Mouse (Mus musculus) ovary, adult 18-20 months (tissue): Measurements from ENCODE around the gene Mybpc3.

Source experiments
- DNase-seq: peaks from one replicate; pipeline ENCODE4 v3.0.0; 2022; ENCODE audit warnings: low spot score, mixed read lengths

Mybpc3 gene

DNA sequence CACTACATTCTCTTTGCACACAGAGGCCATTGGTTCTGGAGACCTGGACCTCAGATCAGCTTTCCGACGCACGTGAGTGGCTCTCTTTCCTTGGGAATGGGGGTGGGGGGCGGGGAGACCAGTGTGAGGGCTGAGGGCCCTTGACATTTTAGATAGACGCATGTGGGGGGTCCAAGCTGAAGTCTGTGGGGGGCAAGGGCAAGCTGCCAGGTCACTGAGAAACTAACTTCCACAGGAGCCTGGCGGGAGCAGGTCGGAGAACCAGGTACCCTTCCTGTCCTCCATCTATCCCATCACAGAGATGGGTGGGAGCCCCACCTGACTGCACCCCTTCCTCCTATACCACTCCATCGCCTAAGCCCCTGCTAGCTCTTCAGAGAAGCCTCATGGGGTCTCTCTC is 3.6 kb downstream of the Mybpc3 start:
- DNase-seq = no peak

DNA sequence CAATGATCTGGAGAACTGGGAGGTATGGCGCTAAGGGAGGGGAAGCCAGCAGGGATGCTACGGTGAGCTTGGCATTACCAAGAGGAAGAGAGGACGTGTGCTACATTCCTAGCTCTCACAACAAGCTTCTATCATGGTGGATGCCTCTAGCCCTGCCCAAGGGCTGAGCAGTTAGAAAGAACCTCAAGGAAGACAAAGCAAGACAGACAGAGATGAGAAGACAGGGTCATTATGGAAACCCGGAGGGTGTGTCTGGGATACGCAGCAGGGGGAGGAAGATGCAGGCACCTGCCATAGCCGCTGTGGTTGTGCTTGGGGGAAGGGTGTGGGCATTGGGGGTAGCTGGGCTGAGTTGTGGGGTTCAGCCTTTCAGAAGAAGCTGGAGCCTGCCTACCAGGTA is 5.6 kb downstream of the Mybpc3 start:
- no peak for DNase-seq

GRCm38 (mm10) chr2:91125101-91125500 is 7.2 kb downstream of the Mybpc3 start:
- no peak for DNase-seq

- DNase-seq = no peak
Measured at GRCm38 (mm10) chr2:91128761-91129160, 10.8 kb downstream of the Mybpc3 start.

- peak; percentile 81 for DNase-seq
Measured at GRCm38 (mm10) chr2:91130126-91130525, 12.2 kb downstream of the Mybpc3 start.

GRCm38 (mm10) chr2:91131251-91131650 is 13.3 kb downstream of the Mybpc3 start:
- no peak for DNase-seq

GRCm38 (mm10) chr2:91132035-91132434 is 14.1 kb downstream of the Mybpc3 start:
- no peak for DNase-seq

- no peak for DNase-seq
Measured at GRCm38 (mm10) chr2:91136513-91137412, 18.8 kb downstream of the Mybpc3 start.

- DNase-seq = no peak
Measured at GRCm38 (mm10) chr2:91137481-91137880, 19.5 kb downstream of the Mybpc3 start.

DNA sequence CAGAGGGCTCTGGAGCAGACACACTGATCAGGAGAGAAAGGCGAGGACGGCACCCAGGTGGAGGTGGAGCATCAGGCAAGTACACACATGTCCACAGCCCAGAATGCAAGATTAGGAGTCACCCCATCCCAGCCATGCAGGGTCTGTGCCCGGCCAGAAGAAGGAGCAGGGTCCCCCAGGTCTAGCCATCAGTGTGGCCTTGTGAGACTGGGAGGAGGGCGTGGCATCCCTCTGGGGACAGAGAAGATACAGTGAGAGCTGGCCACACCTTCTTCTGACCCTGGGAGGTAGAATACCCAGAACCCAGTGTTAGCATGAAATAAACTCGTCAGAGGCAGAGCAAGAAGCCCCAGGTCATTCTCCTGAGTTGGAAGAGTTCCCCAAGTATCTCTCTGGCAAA is 21.4 kb downstream of the Mybpc3 start:
- DNase-seq = no peak

- no peak for DNase-seq
Measured at GRCm38 (mm10) chr2:91139764-91140163, 21.8 kb downstream of the Mybpc3 start.

GRCm38 (mm10) chr2:91142920-91143319 is 25.0 kb downstream of the Mybpc3 start:
- no peak for DNase-seq

DNA sequence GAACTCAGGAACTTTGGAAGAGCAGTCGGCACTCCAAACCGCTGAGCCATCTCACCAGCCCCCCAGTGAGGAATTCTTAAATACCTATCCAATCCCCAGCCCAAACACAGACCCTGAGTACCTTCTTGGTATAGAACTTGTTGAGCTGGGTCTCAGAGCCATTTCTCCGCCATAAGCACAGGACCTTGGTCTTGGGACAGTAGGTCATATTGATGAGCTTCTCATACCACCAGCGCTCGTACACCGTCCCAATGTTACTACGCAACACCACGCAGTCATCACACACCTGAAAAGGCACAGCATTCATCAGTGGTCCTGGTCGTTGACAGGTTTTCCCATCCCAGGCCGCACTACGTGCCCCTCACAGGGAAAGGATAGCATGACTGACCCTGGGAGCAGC is 25.5 kb downstream of the Mybpc3 start:
- no peak for DNase-seq

DNA sequence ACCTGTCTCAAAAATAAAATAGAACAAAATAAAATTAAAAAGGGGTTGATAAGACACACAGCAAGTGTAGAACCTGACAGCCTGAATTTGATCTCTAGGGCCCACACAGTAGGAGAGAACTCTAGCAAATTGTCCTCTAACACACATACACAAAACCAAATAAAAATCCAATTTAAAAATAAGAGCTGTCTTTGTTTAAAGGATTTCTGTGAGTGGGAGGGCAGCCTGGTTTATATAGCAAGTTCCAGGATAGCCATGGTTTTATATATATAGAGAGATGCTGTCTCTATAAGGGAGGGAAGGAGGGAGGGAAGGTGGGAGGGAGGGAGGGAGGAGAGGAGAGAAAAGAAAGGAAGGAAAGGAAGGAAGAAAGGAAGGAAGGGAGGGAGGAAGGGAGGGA is 30.2 kb downstream of the Mybpc3 start:
- DNase-seq = no peak

DNA sequence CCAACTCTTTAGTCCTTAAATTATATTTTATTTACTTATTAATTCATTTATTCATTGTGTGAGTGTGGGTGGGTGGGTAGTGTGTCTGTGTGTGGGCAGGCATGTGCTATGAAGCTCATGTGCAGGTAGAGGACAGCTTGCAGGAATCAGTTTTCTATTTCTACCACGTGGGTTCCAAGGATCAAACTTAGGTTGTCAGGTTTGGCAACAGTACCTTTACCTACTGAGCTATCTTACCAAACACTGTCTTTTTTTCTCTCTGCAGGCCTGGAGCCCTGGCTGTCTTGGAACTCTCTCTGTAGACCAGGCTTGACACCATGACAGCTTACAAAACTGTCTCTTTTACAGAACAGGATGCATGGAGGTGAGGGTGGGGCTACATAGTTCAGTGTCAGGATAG is 33.4 kb downstream of the Mybpc3 start:
- no peak for DNase-seq

DNA sequence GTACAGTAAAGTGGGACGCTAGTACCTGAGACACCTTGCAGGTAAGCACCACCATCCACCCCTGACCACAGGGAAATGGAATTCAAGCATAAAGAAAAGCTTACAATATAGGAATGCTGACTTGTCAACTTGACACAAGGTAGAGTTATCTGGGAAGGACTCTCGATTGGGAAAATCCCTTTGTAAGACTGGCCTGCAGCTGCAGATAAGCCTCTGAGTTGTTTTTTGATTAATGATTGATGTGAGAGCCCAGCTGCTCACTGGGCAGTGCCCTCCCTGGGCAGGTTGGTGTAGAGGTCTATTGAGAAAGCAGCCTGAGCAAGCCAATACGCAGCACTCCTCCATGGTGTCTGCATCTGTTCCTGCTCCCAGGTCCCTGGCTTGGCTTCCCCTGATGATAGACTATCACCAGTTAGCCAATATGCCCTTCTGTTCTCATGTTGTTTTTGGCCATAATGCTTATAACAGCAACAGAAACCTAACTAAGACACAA is 35.0 kb downstream of the Mybpc3 start:
- DNase-seq = no peak

- DNase-seq = no peak
Measured at GRCm38 (mm10) chr2:91154091-91154490, 36.1 kb downstream of the Mybpc3 start.

GRCm38 (mm10) chr2:91157002-91157752 is 39.2 kb downstream of the Mybpc3 start:
- no peak for DNase-seq

- DNase-seq = no peak
Measured at GRCm38 (mm10) chr2:91160591-91160990, 42.6 kb downstream of the Mybpc3 start.

- no peak for DNase-seq
Measured at GRCm38 (mm10) chr2:91162952-91163351, 45.0 kb downstream of the Mybpc3 start.

GRCm38 (mm10) chr2:91163532-91163931 is 45.6 kb downstream of the Mybpc3 start:
- no peak for DNase-seq

- DNase-seq = no peak
Measured at GRCm38 (mm10) chr2:91164991-91165390, 47.0 kb downstream of the Mybpc3 start.

- no peak for DNase-seq
Measured at GRCm38 (mm10) chr2:91167629-91168028, 49.7 kb downstream of the Mybpc3 start.
